Mouse (Mus musculus) embryonic facial prominence, embryonic 13.5 days (tissue): ENCODE data around the gene Ryr3. TPM values are rescaled to one million over a fixed set of nuclear protein-coding genes. Genes with fewer than 3 reads are reported as not detected.

Experiments used
- ATAC-seq: fragments of 200-750 bp; cut with Nextera tagmentation; 2 replicates; pipeline ENCODE4 v1.8.0; 2017; ENCODE audit warnings: low read depth; ENCODE audit not compliant: insufficient number of reproducible peaks, insufficient read depth, low FRiP score, low TSS enrichment
- H3K27ac ChIP-seq: fragments of 300-500 bp; sonication (generic); 2 replicates; pipeline ENCODE4 v1.5.1; 2015; ENCODE audit warnings: moderate library complexity, mild to moderate bottlenecking, inconsistent platforms
- H3K27me3 ChIP-seq: fragments of 300-500 bp; sonication (generic); 2 replicates; pipeline ENCODE4 v1.6.1; 2015; ENCODE audit warnings: mild to moderate bottlenecking, inconsistent platforms
- H3K36me3 ChIP-seq: fragments of 300-500 bp; sonication (generic); 2 replicates; pipeline ENCODE4 v1.6.1; 2015; ENCODE audit warnings: mild to moderate bottlenecking, inconsistent platforms
- H3K4me1 ChIP-seq: fragments of 300-500 bp; sonication (generic); 2 replicates; pipeline ENCODE4 v1.6.1; 2015; ENCODE audit warnings: inconsistent platforms
- H3K4me2 ChIP-seq: fragments of 300-500 bp; sonication (generic); 2 replicates; pipeline ENCODE4 v1.6.1; 2015; ENCODE audit warnings: moderate library complexity, mild to moderate bottlenecking, inconsistent platforms
- H3K4me3 ChIP-seq: fragments of 300-500 bp; sonication (generic); 2 replicates; pipeline ENCODE4 v1.5.1; 2015; ENCODE audit warnings: mild to moderate bottlenecking, inconsistent platforms
- H3K9ac ChIP-seq: fragments of 300-500 bp; sonication (generic); 2 replicates; pipeline ENCODE4 v1.6.1; 2015; ENCODE audit warnings: mild to moderate bottlenecking, inconsistent platforms
- H3K9me3 ChIP-seq: fragments of 300-500 bp; sonication (generic); 2 replicates; pipeline ENCODE4 v1.6.1; 2016; ENCODE audit warnings: inconsistent platforms
- WGBS: fragments of 180-500 bp; shearing (Covaris S2); methylation state at CpG from one replicate; pipeline ENCODE4 v1.1.7; 2015; ENCODE audit warnings: mixed read lengths; 5-methylcytosine and 5-hydroxymethylcytosine counted together
- polyA plus RNA-seq: library from polyadenylated mRNA; unstranded; fragments of >200 nt; fragmentation: Nextera tagmentation; extraction: Ambion mirVana; gene quantifications from 2 replicates; pipeline ENCODE4 v1.2.1, GENCODE M21; 2015

The Ryr3 gene
- polyA plus RNA-seq, 1 experiment from 2014 or later = 1.3 TPM

GRCm38 (mm10) chr2:113181701-113182100 is 35.2 kb downstream of the Ryr3 start:
- 11% methylated on average over 5 of the region's 5 CpGs for WGBS
- Histone ChIP-seq H3K9me3 (no peaks in the 10 kb centered on the region), H3K36me3 (no peaks in the 10 kb centered on the region), H3K4me1 (0 out of 2 replicates have a peak, but pooled peaks cover 6% of the 10 kb centered on the region), H3K27ac (no peak overlapping the region), H3K4me2 (no peak overlapping the region), H3K27me3 (no peaks in the 10 kb centered on the region), H3K4me3 (no peak overlapping the region), H3K9ac (no peak overlapping the region)
- no peak for ATAC-seq

GRCm38 (mm10) chr2:113178047-113178446 is 38.8 kb downstream of the Ryr3 start:
- no peaks in the 10 kb centered on the region for H3K9me3 ChIP-seq
- no peak overlapping the region for H3K9ac ChIP-seq
- H3K27me3 ChIP-seq = no peaks in the 10 kb centered on the region
- 0 out of 2 replicates have a peak, but pooled peaks cover 6% of the 10 kb centered on the region for H3K4me1 ChIP-seq
- no peak overlapping the region for H3K27ac ChIP-seq
- no peak overlapping the region for H3K4me3 ChIP-seq
- no peak for ATAC-seq
- H3K36me3 ChIP-seq = no peaks in the 10 kb centered on the region
- no peak overlapping the region for H3K4me2 ChIP-seq

GRCm38 (mm10) chr2:113176337-113176736 is 40.6 kb downstream of the Ryr3 start:
- Histone ChIP-seq H3K4me1 (0 out of 2 replicates have a peak, but pooled peaks cover 4% of the 10 kb centered on the region), H3K27ac (no peak overlapping the region), H3K27me3 (no peaks in the 10 kb centered on the region), H3K4me2 (no peak overlapping the region), H3K9ac (no peak overlapping the region), H3K4me3 (no peak overlapping the region), H3K36me3 (no peaks in the 10 kb centered on the region), H3K9me3 (no peaks in the 10 kb centered on the region)
- WGBS = 74% methylated on average over 5 of the region's 5 CpGs
- ATAC-seq = no peak

GRCm38 (mm10) chr2:113168096-113168495 is 48.8 kb downstream of the Ryr3 start:
- Histone ChIP-seq H3K4me2 (no peak overlapping the region), H3K36me3 (no peaks in the 10 kb centered on the region), H3K4me3 (no peak overlapping the region), H3K9me3 (no peaks in the 10 kb centered on the region), H3K27ac (no peak overlapping the region), H3K27me3 (no peaks in the 10 kb centered on the region), H3K4me1 (no peaks in the 10 kb centered on the region), H3K9ac (no peak overlapping the region)
- 84% methylated on average over 4 of the region's 4 CpGs for WGBS
- ATAC-seq = no peak

- Histone ChIP-seq H3K4me2 (no peak overlapping the region), H3K27me3 (no peaks in the 10 kb centered on the region), H3K27ac (no peak overlapping the region), H3K36me3 (no peaks in the 10 kb centered on the region), H3K4me1 (no peaks in the 10 kb centered on the region), H3K9ac (no peak overlapping the region), H3K4me3 (no peak overlapping the region), H3K9me3 (no peaks in the 10 kb centered on the region)
- WGBS = 70% methylated on average over 5 of the region's 5 CpGs
- no peak for ATAC-seq
These were observed 55.4 kb downstream of the Ryr3 start for GRCm38 (mm10) chr2:113161494-113161893.

GRCm38 (mm10) chr2:113137766-113138165 is 79.1 kb downstream of the Ryr3 start:
- Histone ChIP-seq H3K27ac (no peak overlapping the region), H3K27me3 (no peaks in the 10 kb centered on the region), H3K4me1 (no peaks in the 10 kb centered on the region), H3K36me3 (no peaks in the 10 kb centered on the region), H3K9me3 (no peaks in the 10 kb centered on the region), H3K9ac (no peak overlapping the region), H3K4me2 (no peak overlapping the region), H3K4me3 (no peak overlapping the region)
- WGBS = 85% methylated on average over 3 of the region's 3 CpGs
- no peak for ATAC-seq

- no peak for ATAC-seq
- 28% methylated on average over 1 of the region's 1 CpGs for WGBS
- no peak overlapping the region for H3K9ac ChIP-seq
These were observed 93.4 kb downstream of the Ryr3 start for GRCm38 (mm10) chr2:113123476-113123875.

GRCm38 (mm10) chr2:113119080-113119479 is 97.8 kb downstream of the Ryr3 start:
- Histone ChIP-seq H3K9ac (no peak overlapping the region), H3K27ac (no peak overlapping the region), H3K36me3 (no peaks in the 10 kb centered on the region), H3K4me1 (no peaks in the 10 kb centered on the region), H3K9me3 (no peaks in the 10 kb centered on the region), H3K27me3 (no peaks in the 10 kb centered on the region), H3K4me3 (no peak overlapping the region), H3K4me2 (no peak overlapping the region)
- 65% methylated on average over 1 of the region's 1 CpGs for WGBS
- no peak for ATAC-seq

More at GRCm38 (mm10) chr2:113123476-113123875, 93.4 kb downstream of the Ryr3 start:
- H3K36me3 ChIP-seq = no peaks in the 10 kb centered on the region
- no peak overlapping the region for H3K4me3 ChIP-seq
- no peak overlapping the region for H3K27ac ChIP-seq
- H3K4me2 ChIP-seq = no peak overlapping the region
- H3K27me3 ChIP-seq = no peaks in the 10 kb centered on the region
- H3K4me1 ChIP-seq = no peaks in the 10 kb centered on the region
- no peaks in the 10 kb centered on the region for H3K9me3 ChIP-seq

- Histone ChIP-seq H3K9me3 (no peaks in the 10 kb centered on the region), H3K27me3 (no peaks in the 10 kb centered on the region), H3K9ac (no peak overlapping the region), H3K4me1 (no peaks in the 10 kb centered on the region), H3K4me3 (no peak overlapping the region), H3K27ac (no peak overlapping the region), H3K4me2 (no peak overlapping the region), H3K36me3 (no peaks in the 10 kb centered on the region)
- WGBS = 93% methylated on average over 2 of the region's 2 CpGs
- no peak for ATAC-seq
These were observed 100.1 kb downstream of the Ryr3 start for GRCm38 (mm10) chr2:113116788-113117187.

GRCm38 (mm10) chr2:113115897-113116283 is 101.0 kb downstream of the Ryr3 start:
- Histone ChIP-seq H3K9me3 (no peaks in the 10 kb centered on the region), H3K4me2 (no peak overlapping the region), H3K27me3 (no peaks in the 10 kb centered on the region), H3K4me1 (no peaks in the 10 kb centered on the region), H3K9ac (no peak overlapping the region), H3K27ac (no peak overlapping the region), H3K36me3 (no peaks in the 10 kb centered on the region), H3K4me3 (no peak overlapping the region)
- WGBS = 86% methylated on average over 4 of the region's 4 CpGs
- ATAC-seq = no peak

- H3K4me1 ChIP-seq = no peaks in the 10 kb centered on the region
- no peak overlapping the region for H3K4me3 ChIP-seq
- H3K4me2 ChIP-seq = no peak overlapping the region
- H3K36me3 ChIP-seq = no peaks in the 10 kb centered on the region
- H3K27me3 ChIP-seq = no peaks in the 10 kb centered on the region
- 79% methylated on average over 4 of the region's 4 CpGs for WGBS
- H3K27ac ChIP-seq = no peak overlapping the region
- H3K9ac ChIP-seq = no peak overlapping the region
- no peak for ATAC-seq
- H3K9me3 ChIP-seq = no peaks in the 10 kb centered on the region
These were observed 101.5 kb downstream of the Ryr3 start for GRCm38 (mm10) chr2:113115248-113115896.

- Histone ChIP-seq H3K4me2 (no peak overlapping the region), H3K27me3 (no peaks in the 10 kb centered on the region), H3K4me3 (no peak overlapping the region), H3K4me1 (no peaks in the 10 kb centered on the region), H3K9me3 (no peaks in the 10 kb centered on the region), H3K27ac (no peak overlapping the region), H3K9ac (no peak overlapping the region), H3K36me3 (no peaks in the 10 kb centered on the region)
- ATAC-seq = no peak
- 76% methylated on average over 6 of the region's 6 CpGs for WGBS
These were observed 112.3 kb downstream of the Ryr3 start for GRCm38 (mm10) chr2:113104609-113105008.
